Comparison of ENCODE assay signal across 9 mouse cellular contexts in the genomic region with DNA sequence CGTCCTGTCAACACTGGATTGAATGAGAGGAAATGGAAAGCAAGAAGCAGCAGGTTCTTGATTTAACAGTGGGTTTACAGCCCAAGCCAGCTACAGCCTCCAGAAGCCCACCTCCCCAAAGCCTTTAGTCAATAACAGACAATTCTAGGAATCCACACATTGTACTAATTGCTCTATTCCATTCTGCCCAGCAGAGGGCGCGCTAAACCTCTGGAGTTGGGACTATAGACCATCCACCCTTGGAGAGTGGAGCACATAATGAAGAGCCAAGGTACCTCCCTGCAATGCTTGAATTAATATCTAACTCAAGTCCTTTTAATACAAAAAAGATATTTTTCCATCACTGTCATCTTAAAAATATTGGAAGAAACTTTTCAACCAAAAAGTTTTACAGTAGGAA. TPM values are rescaled to one million over a fixed set of nuclear protein-coding genes. Genes with fewer than 3 reads are reported as not detected.
DNase-seq lines count a peak whose midpoint lies in the region; ATAC-seq lines count a peak whose summit lies in the region.
"Had no signal": no experiment of that assay in that cellular context is flagged by ENCODE, and none has a peak within 500 bp of the region (broad histone marks: within the 10 kb centered on the region; RNA-seq: fewer than 3 reads in every experiment).

No protein-coding gene starts in this region.

- peak; percentile 80 for ATAC-seq in frontal cortex, adult (ENCODE audit: low TSS enrichment)
- ATAC-seq in inflammation-experienced regulatory T-cells, adult 6 months: no peak

- intact Hi-C loops in left cerebral cortex, postnatal 4 days (cut with DNase I): loop anchor here (10.0 kb wide), 1 partner anchor 132 kb away; no protein-coding TSS in a partner anchor

- peak; percentile 40 for DNase-seq in heart, postnatal 4 days
- DNase-seq in heart, adult 11 months: no peak
- peak; percentile 42 for DNase-seq in urinary bladder, postnatal 25 days (ENCODE audit: low spot score)
- DNase-seq in urinary bladder, postnatal 10 days (ENCODE audit: low spot score): no peak
- DNase-seq in left cerebral cortex, postnatal 4 days: peak; percentile 19
- DNase-seq in thymus, postnatal 36 days: no peak

RNA-seq across cellular contexts. Expression of gene Lce3a, which starts 23.0 kb away (rescaled TPM):
- total RNA-seq in heart, postnatal 4 days (2021): not detected
- total RNA-seq in left cerebral cortex, postnatal 4 days (2021): not detected
- polyA plus RNA-seq in inflammation-experienced regulatory T-cells, adult 6 months (2017; shearing (Covaris generic)): not detected
- polyA plus RNA-seq: neural tube, embryonic 14.5 days had no signal

RNA-seq across cellular contexts. Expression of gene Lce3b, which starts 29.8 kb away (rescaled TPM):
- total RNA-seq in heart, postnatal 4 days (2021): not detected
- not detected for total RNA-seq in left cerebral cortex, postnatal 4 days (2021)
- polyA plus RNA-seq in inflammation-experienced regulatory T-cells, adult 6 months (2017; shearing (Covaris generic)): not detected
- polyA plus RNA-seq: neural tube, embryonic 14.5 days had no signal

RNA-seq across cellular contexts. Expression of gene 2310050C09Rik, which starts 33.0 kb away (rescaled TPM):
- total RNA-seq in heart, postnatal 4 days (2021): not detected
- not detected for total RNA-seq in left cerebral cortex, postnatal 4 days (2021)
- not detected for polyA plus RNA-seq in inflammation-experienced regulatory T-cells, adult 6 months (2017; shearing (Covaris generic))
- polyA plus RNA-seq: neural tube, embryonic 14.5 days had no signal

RNA-seq across cellular contexts. Expression of gene Lce3c, which starts 41.3 kb away (rescaled TPM):
- not detected for total RNA-seq in heart, postnatal 4 days (2021)
- total RNA-seq in left cerebral cortex, postnatal 4 days (2021): not detected
- not detected for polyA plus RNA-seq in inflammation-experienced regulatory T-cells, adult 6 months (2017; shearing (Covaris generic))
- polyA plus RNA-seq: neural tube, embryonic 14.5 days had no signal

RNA-seq across cellular contexts. Expression of gene Lce1l, which starts 51.9 kb away (rescaled TPM):
- not detected for total RNA-seq in heart, postnatal 4 days (2021)
- total RNA-seq in left cerebral cortex, postnatal 4 days (2021): not detected
- not detected for polyA plus RNA-seq in inflammation-experienced regulatory T-cells, adult 6 months (2017; shearing (Covaris generic))
- polyA plus RNA-seq: neural tube, embryonic 14.5 days had no signal

Comparison
In these comparisons a context has a peak if more than half of its experiments do, and no peak if none do; other contexts are left out.
1. DNase-seq: peak in heart, postnatal 4 days (single experiment), urinary bladder, postnatal 25 days (single experiment) and left cerebral cortex, postnatal 4 days (single experiment); none in heart, adult 11 months (single experiment), urinary bladder, postnatal 10 days (single experiment) and thymus, postnatal 36 days (0 of 2).